Mouse (Mus musculus) spleen, postnatal 36 days (tissue): ENCODE results near the gene Kif26b.

Source experiments
- DNase-seq, 2 experiments: peaks; one replicate each; pipeline ENCODE4 v3.0.0; 2022; ENCODE audit warnings: low spot score in 2 of 2, mixed read lengths in 1 of 2

Gene Kif26b

DNA sequence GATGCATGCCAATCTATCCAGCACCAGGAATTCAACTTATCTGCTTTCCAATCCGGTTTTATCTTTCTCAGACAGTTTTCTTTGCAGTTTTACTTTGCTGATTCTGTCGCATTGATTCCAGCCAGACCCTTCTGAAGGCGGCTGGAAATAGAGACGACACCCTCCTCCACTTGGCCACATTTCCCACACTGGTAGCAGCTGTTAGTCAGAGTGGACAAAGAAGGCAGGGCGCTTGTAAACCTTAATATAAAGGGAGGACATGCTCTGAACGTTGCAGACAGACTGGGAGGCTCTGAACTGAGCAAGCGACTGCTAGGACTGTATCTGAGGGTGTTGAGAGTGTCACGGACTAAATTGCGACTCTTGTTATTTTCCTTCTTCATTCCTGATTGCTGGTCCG, 11.3 kb downstream of the Kif26b start:
- DNase-seq, result no peak

DNA sequence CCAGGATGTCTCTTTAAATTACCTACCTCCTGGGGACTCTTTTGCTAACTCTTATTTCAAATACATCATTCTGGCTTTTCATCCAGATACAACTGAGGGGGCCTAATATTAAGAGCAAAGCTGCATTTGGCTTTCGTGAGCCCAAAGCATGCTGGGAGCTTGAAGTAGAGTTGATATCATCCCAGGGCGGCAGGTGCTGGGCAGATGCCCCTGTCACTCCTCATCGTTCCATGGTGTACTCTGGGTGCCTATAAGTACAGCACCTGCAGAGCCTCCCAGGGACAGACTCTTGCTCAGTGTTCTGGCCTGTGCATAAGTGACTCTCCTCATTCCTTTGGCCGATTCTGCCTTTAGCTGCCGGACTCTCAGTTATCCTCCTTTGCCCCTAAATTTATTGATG, 13.5 kb downstream of the Kif26b start:
- no peak for DNase-seq

DNA sequence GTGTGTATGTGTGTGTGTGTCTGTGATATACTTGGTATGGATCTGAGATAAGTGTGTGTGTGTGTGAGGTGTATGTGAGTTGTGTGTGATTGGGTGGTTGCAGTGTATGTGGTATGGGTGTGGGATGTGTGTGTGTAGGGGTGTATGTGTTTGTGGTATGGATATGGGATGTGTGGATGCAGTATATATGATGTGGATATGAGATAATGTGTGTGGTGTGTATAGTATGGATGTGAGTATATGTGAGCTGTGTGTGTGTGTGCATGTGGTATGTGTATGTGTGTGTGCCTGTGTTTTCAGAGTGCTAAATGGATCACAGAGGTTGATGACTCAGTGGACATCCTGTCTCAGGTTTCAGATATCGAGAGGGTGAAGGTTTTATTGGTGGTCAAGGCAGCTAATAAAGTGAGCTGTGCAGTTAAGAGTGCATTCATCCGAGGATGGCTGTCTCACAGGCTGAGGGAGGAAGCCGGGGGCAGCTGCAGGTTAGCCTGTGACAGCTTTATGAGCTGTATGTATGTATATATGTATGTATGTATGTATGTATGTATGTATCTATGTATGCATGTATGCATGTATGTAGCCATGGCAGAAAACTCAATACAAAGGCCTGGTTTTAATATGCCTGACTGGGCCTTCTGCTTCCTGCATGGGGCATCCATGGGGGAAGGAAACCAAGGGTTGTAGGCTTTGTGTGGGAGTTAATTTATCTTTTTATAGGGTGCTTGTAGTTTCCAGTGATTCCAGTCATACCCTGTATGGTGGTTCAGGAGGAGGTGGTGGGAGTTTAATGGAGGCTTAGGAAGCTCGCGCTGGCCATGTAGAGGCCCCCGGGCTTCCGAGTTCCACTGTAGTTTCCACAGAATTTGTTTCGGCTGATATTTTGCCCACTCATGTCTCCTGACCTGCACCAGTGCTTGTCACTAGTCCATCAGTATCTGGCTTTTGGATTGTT, 14.3 kb downstream of the Kif26b start:
- no peak for DNase-seq

DNA sequence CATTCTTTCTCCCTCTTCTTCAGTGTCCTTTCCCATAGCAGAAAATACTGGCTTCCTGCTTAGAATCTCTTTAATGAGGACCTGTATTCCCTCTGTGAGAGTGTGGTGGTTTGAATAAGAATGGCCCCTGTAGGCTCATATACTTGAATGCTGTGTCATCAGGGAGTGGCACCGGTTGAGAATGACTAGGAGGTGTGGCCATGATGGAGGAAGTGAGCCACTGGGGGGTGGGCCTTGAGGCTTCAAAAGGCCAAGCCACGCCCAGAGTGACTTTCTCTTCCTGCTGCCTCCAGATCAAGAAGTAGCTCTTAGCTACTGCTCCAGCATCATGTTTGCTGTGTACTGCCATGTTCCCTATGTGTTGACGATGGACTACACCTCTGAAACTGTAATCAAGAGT, 15.7 kb downstream of the Kif26b start:
- DNase-seq, result no peak

DNA sequence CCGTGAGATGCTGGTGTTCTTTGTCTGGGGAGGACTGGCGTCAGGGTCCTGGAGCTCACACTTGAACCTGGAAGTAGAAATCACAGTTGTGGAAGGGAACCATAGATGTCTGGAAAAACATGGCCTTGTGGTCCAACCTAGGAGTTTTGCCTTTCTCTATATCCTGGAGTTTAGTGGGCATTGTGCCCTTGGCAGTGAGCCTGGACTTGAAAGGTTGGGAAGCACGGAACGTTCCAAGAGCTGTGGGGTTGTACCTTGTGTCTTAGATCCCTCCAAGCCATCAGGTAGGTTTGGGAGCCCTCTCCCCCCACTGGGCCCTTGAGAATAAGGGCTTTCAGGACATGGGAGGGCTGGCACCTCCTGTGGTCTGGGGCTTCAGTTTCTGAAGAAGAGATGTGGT, 20.7 kb downstream of the Kif26b start:
- DNase-seq, result no peak

DNA sequence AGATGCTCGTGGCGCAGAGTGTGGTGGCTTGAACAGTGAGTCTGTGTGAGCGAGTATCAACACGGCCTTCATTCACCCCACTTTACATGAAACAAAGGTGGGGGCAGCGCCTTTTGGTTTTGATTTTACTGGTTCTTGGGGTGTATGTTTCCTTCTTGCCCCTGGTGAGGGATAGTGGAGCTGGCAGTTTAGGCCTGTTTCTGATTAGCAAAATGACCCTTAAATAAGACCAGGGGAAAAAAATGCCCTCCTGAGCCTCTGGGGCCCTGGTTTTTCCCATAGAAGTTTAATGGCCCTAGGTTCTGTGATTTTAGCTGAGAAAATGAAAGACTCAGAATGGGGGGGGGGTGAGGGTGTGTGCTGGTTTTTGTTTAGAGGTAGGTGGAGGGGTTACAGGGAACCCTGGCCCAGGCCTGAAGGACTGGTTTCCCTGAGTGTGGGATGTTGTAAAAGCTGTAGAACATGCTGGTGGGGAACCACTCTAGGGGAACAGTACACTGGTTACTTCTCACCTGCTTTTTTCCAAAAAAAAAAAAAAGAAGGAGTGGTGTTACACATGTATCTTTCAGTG, 21.6 kb downstream of the Kif26b start:
- no peak for DNase-seq

DNA sequence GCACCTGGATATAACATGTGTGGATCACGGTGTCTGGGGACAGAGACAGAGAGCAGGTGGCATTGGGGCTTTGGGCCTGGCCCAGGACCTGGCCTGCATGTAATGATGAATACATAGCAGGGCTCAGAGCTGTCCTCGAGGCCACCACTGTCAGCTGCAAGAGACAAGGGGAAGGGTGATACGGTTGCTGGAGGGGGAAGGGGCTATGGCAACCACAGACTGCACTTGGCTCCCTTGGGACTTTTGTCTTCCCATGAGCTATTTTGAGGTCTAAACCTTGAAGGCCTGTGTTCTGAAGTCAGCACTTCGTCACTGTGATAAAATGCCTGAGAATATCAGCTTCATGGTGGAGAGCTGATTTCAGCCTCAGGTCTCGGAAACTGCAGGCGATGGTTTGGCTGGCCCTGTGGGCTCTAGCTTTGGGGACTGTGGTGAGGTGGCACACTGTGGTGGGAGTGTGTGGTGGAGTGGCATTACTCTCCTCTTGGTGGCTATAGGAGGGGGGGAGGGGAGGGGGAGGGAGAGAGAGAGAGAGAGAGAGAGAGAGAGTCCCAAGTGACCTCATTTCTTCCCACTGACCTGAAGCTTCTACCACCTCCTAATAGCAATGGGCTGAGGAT, 23.5 kb downstream of the Kif26b start:
- no peak for DNase-seq

DNA sequence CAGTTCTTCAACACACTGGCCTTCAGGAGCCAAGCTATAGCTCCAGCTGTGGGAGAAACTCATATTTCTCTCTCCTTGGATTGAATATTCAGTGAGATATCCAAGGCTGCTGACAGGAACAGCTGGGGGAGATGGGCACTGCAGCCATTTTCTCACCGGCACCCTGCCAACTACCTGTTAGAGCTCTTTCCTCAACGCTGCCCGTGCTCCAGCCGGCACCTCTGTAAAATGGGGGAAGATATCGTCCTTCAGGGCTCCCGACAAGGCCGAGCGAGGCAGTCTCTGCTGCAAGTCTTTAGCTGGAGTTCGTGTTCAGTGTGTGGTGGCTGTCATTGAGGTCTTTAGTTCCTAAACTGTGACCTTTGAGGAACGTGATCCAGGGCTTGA, 24.0 kb downstream of the Kif26b start:
- no peak for DNase-seq

DNA sequence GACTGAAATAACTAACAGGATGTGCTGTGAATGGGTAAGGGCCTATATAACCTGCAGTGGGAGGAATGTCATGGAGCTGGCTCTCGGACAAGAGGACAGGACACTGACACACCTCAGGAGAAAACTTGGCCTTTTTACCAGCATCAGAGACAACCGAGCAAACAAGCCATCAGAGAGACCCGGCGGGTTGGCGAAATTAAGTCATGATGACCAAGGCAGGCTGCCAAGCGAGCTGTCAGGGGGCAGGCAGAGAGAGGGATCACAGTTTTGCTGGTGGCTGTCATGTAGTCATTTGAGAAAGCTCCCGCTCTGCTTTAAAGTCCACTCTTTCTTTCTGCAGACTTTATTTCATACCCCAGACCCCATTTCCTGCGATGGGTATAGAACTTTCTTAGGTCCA, 27.3 kb downstream of the Kif26b start:
- no peak for DNase-seq

DNA sequence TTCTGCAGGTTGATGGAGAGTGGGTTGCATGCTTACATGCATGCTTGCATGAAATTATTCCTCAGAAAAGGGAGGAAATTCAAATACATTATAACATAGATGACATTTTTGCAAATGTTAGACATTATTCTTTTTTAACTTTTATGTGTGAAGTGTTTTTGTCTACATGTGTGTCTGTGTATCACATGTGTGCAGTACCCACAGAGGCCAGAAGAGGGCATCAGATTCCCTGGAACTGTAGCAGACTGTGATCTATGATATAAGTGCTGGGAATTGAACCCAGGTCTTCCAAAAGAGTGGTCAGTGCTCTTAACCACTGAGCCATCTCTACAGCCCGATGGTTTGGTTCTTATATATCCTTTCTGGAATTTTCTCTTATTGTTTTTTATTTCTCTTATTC, 31.1 kb downstream of the Kif26b start:
- DNase-seq, result no peak

DNA sequence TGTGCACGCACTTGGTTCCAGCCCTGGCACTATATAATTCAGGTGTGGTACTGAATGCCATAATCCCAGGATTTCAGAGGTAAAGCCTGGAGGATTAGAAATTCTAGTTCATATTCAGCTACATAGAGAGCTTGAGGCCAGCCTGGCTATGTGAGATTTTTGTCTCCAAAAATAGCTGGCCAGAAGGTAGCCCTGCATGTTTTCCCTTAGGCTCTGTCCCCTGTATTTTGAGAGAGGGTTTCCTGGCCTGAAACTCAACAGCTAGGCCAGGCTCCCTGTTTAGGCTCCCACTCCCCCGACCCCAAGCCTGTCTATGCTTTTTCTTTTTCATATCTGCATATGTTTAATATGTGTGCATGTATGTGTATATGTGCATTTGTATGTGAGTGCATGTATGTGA, 34.9 kb downstream of the Kif26b start:
- DNase-seq, result no peak

DNA sequence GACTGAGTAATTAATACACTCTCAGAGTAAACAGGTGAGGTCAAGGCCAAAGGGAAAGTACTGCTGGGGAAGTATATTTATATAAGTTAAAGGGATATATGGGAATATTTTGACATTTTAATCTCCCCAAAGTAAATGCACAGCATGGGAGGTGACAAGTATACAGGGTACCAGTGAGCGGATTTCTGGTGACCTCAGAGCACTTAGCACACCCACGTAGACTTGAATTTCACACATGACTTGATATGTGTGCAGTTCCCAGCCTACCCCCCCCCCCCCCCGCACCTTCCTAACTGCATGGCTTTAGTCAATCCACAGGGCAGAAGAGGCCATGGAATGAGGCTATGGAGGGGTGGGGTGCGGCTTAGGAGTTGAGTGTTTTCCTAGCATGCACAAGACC, 35.9 kb downstream of the Kif26b start:
- no peak for DNase-seq

DNA sequence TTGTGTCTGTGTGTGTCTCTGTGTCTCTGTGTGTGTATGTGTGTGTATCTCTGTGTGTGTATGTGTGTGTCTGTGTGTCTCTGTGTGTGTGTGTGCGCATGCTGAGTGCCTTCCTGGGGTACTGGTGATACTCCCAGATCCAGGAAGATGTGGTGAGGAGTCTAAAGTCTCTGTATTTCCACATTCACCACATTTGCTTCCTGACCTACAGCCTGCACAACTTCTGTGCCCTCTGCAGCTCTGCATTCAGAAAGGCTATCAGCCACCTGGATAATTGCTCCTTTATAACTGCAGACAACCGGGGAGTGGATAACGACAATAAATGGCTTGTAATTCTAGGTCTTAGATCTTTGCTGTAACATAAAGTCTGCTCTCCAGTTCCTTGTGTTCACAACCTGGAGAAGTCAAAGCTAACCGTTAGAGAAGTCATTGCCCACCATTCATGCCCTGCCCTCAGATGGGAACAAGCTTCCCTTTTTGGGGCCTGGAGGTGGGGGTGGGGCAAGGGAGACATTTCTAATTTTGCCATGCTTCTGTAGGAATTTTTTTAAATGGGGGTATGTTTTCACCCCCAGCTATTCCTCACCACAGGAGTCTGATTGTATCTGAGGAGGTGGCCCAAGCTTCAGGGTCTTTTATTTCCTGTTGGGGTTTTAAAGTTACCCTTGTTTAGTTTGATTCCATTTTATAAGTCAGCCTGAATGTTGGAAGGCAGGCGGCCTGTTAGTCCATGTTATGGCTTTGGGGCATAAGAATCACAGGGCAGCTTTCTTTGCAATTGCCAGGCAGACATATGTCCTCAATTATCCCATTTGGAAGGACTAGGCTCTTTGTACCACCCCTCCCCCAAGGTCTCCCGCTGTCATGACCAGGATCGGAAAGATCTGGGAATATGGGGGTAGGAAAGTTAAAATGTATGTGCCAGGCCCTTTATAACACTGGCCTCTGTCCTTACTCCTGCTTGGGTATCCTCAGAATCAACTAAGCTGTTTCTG, 39.9 kb downstream of the Kif26b start:
- DNase-seq, result no peak

DNA sequence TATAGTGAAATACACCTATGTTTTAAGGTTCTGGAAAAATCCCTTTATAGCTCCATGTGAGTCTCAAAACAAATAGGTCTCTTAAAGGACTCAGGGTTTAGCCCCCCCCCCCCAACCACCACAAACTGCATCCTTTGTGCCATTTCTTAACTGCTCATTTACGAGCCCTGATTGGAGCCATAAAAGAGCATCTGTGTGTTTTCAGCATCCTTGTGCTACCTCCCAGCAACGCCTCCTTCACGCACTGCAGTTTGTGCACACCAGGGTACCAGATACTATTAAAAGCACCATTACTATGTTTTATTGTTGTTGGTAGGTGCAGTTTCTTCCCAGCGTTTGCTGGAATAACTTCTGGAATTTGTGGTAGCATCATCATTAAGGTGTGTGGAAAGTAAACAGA, 42.1 kb downstream of the Kif26b start:
- DNase-seq, result no peak

DNA sequence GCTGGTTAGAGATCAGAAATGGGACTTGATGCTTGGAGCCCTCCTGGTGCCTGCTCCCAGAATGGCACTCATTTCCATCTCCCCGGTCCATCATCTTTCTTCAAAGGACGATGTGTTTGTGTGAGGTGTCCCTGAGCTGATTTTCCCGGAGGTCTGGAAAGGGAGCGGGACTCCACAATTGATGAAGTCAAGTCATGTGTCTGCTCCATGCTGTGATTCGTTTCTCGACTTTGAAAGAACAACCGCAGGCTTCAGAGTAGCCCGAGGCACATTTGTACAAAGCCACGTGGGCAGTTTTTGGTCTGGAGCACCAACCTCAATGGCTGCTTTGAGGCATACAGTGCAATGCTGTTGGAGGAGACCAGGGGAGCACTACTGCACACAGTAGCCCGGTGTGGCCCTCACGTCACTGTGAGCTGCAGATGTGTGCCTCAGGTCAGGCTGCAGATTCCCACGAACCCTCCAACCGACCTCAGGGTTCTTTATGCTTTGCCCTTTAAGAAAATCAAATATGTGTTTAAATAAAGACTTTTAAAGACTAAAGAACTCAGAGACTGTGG, 43.0 kb downstream of the Kif26b start:
- no peak for DNase-seq

DNA sequence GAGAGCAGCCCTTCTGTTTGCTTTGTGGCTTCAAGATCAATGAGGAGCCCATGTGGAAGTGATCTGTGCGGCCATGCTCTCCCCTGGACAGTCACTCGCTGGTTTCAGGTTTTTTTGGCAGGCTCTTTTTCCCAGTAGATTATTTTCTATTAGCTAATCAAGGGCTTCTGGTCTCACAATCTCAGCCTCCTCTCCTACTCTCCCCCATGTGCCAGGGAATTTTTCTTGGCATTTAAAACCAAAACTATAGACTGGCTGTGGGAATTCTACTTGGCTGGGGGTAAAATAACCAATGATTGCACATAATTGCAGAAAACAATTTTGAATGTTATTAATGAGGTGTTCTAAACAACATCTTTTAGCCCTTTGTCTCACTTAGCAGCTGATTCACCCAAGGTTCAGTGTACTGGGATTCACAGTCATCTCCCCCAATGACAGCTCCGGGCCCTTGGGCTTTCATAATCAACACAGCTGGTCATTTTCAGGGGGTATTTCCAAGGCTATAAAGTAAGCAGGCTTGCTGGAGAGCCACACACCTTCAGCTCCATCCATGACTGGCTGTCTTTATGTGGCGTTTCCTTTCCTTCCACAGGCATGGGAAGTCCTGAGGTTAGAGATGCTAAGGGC, 44.6 kb downstream of the Kif26b start:
- DNase-seq, result no peak

DNA sequence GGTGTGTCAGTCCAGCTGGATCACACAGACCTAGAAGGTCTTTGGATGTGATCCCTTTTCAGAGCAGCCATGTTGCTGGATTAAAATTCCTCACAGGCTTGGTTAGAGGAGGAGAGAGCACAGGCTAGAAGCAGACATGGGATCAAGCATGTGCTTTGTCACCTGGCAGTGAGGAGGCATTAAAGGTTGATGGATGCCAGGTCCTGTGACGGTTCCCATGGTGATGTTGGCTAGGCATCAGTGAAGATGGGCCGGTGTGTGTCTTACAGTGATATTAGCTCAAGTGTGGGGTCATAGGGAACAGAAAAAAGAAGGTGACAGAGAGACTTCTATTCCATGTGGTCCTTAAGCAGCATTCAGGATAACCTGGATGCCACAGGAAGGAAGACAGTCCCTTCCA, 46.8 kb downstream of the Kif26b start:
- no peak for DNase-seq

DNA sequence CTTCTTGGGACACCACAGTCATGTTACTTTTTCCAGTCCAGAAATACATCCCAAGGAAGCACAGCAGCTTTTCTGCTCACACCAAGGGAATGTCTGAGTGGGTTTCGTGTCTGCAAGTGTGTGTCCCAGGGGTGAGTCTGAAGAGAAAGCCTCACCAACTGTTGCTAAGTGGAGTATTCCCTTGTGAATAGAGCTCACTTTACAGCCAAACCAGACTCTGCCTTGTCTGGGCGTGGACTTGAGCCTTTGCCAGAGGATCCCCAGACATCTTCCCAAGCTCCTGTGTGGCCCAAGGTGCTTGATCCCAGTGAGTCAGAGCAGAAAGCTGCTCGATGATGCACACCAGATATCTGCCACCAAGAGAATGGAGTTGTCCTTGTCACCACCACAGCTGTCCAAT, 48.0 kb downstream of the Kif26b start:
- DNase-seq, result no peak

DNA sequence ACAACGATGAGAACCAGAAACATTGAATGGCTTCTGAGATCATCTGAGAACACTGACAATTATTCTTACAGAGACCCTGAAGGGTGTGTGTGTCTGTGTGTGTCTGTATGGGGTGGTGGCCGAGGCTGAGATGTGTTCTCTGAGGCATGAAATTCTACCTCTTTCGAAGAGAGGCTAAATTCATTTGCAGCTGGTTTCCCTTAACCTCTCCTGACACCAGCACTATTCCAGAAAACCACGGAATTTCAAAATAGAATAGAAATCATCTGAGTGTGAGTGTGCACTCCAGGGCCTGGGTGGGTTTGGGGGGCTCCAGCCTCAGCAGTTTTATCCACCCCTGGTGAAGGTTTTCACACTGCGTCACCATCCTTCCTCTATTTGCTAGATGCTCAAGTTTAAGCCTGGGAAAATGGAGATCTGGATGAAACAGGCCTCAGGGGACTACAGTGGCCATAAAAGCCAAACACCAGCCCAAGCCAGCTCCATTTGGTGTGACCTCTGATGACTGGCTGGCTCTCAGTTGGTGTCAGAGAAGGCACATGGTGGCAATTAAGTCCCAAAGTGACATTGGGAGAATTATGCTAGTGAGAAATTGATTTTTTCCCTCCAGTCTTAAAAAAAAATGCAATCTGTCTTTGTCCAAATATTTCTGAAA, 56.6 kb downstream of the Kif26b start:
- DNase-seq, result no peak
